Mouse (Mus musculus): ENCODE data around the gene Scn9a.

The Scn9a gene

GRCm38 (mm10) chr2:66463916-66464315 is 170.8 kb downstream of the Scn9a start:
- no peak for DNase-seq (ENCODE audit: low read depth, low spot score)

- no peak for DNase-seq (ENCODE audit: low read depth, low spot score)
These were observed 172.3 kb downstream of the Scn9a start for GRCm38 (mm10) chr2:66462458-66462857.

- no peak for DNase-seq (ENCODE audit: low read depth, low spot score)
These were observed 194.1 kb downstream of the Scn9a start, which contains the start of gene Scn1a for GRCm38 (mm10) chr2:66440711-66441110. TSS of gene Scn1a (minus strand) at chr2:66440840.

- no peak for DNase-seq (ENCODE audit: low read depth, low spot score)
These were observed 194.8 kb downstream of the Scn9a start for GRCm38 (mm10) chr2:66439764-66440471.

- DNase-seq (ENCODE audit: low read depth, low spot score): no peak
These were observed 198.5 kb downstream of the Scn9a start for GRCm38 (mm10) chr2:66436286-66436685.
